Mouse (Mus musculus) naive thymus-derived CD4-positive, alpha-beta T cell, adult 2 months (primary cell): ENCODE data around the gene Capn9.

ENCODE experiments used
- DNase-seq: peaks from one replicate; pipeline ENCODE4 v3.0.0-alpha.2; 2011; ENCODE audit warnings: low read depth

Capn9 gene

DNA sequence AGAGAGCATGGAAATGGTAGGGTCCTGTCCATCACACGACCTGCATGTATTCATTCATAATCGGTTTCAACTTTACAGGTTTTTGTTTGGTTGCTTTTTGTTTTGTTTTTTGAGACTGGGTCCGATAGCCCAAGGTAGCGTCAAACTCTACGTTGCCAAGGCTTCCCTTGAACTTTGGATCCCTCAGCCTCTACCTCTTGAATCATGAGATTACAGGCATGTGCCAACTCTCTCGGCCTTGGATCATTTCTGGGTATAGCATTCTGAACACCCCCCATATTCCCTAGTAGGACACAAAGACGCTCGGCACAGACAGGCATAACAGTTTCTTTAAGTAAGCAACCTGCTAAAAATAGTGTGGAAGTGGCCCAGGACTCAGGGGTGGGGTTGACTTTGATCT lies 65.7 kb downstream of the Capn9 start:
- DNase-seq: no peak

DNA sequence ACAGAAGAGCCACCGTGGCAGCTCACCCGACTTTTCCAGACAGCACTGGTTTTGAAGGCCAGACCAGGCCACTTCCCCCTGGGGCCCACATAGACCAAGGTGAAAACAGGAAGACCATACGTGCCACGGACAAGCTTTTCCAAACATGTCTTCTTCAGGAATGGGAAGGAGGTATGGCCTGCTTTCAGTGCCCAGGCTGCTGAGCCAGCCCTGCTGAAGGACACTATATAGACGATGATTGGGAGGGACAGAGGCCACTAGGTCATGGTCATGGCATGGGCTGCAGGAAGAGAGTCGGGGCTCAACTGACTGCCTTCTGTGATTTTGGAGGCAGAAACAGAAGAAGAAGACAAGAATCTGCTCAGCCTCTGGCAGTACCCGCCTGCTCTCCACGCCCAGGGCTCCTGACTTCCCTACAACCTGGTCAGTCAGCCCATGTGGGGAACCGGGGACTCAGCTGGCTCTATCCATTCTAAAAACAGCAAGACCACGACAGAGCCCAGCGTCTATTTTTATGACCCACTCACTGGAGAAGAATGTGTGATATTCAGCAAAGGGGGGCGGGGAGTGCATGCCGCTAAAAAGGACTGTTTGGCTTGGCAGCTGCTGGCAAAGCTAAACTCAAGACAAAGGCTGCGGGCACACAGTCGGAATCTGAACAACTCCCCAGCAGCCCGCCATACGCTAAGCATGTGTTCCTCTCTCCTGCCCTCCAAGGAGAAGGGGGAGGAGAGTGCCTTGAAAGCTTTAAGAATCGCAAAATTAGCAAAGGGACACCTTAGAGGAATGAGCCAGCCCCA lies 67.8 kb downstream of the Capn9 start:
- DNase-seq: no peak

DNA sequence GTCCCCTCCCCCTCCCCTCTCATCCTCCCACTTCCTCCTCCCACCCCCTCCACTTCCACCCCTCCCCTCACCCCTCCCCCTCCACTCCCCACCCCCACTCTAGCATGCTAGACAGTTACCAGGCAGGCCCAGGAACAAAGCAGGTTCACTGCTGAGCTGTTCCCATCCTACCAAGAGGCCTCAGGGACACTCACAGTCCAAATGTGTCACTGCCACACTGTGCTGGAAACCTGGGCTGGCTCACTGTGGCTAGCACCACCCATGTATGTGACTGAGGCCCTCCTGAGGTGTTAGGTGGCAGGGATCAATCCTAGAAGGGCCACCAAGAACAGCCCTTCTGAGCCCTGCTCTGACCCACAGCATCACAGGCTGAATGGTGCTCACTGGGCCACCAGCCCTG lies 72.4 kb downstream of the Capn9 start:
- DNase-seq: no peak

DNA sequence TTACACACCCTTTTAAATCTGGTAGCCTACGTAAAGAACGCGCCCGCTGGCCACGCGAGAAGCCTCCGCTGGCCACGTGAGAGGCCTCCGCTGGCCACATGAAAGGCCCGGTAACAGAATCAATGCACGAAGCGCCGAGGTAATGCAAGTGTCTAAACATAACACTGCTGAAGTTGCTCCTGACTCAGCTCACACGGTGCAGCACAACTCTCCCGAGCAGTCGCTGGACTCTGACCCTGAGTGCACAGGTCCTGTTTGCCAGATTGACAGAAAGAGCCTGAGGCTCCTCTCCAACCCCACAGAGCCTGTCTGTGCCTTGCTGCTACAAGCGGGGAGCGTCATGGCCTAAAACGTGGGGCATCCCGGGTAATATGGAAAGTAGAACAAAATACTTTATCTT lies 75.9 kb downstream of the Capn9 start:
- no peak for DNase-seq

DNA sequence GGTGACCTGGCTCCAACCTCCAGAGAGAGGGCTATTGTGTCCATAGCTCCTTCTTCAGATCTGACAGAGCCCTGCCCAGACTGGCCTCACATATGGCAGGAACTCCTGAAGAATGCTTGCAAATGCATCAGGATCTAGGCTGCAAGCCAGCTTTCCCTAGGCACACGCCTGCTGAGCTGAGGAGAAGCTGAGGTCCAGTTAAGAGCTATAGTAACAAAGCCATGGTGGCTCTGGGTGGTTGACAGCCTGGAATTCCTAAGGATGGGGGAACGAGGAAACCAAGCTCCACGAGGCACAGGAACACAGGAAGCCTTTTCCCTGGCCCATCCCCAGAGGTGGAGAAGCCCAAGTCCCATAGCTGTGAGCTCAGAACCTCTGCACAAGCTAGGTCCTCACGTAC lies 76.6 kb downstream of the Capn9 start:
- no peak for DNase-seq

DNA sequence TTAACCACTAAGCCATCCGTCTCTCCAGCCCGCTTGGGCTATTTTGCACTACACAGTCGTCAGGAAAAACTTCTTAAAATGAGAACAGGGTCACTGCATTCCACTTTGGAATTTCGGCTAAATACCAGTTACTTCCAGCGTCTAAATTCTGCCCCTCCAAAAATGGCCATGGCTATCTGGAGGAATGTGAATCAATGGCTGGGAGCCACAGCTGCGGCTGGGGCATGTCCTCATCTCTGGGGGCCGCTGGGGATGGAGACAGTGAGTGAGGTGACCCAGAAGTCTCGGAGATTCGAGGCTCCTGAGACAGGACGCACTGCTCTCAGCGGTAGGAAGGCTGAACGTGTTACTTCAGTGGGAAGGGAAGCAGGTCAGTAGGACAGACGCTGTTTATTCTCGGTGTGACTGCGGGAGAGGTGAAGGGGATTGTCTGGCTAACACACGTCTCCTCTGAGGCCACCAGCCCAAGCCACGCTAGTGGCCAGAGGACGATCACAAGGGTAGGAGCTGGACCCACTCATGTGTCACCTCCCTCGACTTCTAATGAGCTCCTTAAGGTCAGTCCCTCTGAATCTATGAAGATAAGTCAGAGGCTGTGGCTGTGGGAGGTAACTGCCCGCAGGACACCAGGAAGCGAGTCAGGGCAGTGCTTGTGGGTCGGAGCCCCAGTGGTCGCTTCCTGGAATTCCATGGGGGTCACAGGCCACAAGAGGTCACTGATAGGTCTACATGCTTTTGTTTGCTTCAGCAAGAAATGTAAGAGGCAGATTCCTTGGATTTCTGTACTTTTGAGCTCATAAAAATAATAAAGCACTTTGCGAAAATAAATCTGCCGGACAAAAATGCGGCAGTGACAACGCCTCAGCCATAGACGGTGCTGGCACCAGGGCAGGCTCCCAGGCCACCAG lies 77.9 kb downstream of the Capn9 start:
- DNase-seq: no peak

DNA sequence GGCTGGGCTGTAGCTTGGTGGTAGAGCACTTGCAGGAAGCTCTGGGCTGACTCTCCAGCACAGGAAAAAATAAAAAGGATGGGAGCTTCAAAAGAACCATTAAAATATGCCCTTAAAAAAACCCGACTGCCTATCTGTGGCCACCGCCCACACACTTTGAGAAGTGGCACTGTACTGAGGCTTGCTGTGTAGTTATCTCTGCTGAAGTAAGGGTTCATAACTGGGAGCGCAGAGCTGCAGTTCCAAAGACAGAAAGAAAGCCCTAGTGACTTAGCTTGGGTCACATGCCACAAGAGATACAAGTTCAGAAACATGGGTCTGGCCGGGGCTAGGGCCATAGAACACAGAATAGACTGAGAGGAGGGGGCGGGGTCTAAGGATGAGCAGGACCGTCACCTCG lies 82.0 kb downstream of the Capn9 start:
- DNase-seq: no peak

DNA sequence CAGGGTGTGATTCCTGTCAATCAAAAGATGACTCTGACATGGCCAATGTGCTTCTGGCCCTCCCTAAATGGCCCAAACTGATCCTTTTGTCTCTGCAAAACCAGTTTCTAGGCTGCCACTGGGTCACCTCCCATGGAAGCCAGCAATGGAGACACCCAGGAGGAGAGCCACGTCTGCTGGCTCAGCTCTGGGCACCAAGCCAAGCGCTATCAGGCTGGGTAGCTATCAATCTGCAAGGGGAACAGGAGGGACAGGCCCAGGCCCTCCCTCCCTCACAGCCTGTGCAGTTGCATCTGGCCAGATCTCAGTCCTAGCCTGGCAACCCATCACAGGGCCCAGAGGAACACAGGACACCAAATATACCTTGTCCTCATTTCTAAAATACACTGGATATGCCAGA lies 82.5 kb downstream of the Capn9 start:
- no peak for DNase-seq

DNA sequence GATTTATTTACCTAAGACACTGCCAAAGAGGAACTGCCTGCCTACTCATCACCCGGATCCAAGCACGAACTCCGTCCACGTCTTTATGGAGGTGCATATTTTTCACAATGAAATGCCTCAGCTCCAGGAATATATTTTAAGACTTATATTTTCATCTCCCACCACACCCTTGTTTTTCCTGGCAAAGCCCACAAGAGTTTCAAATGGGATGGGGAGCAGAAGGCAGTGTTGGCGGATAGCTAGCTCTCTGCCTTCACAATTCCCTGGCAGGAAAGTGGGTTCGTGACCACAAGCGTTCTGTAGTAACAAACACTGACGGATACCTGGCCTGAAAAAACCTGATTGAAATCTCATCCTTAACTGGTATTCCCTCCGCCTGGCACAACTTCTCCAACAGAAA lies 85.9 kb downstream of the Capn9 start:
- DNase-seq: no peak

DNA sequence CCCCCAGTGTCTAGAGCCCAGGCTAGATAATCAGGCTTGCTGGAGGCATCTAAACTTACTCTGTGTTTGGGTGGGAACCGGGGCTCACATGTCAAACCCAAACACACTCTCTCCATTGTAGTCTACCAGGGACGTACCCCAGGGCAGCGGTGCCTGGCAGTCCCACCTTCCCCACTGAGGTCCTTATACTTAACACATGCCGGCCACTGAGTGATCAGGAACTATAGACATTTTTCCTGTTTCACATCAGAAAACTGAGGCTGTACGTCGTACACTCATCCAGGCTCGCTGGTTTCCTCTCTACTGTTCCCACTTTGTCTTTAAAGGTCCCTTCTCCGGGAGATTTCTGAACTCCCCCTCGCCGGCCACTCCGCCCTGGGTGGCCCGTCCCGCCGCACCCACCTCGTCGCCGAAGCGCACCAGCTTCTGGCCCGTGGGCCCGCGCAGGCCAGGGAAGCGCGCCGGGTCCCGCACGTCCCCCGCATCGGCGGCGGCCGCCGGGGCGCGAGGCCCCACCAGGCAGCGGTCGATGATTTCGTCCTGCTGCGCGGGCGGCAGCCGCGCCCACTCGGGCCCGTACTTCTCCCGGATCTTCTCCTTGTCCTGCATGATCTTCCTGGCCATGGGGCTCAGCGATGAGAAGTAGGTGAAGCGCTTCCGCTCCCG lies 86.7 kb downstream of the Capn9 start:
- peak; percentile 40 for DNase-seq

DNA sequence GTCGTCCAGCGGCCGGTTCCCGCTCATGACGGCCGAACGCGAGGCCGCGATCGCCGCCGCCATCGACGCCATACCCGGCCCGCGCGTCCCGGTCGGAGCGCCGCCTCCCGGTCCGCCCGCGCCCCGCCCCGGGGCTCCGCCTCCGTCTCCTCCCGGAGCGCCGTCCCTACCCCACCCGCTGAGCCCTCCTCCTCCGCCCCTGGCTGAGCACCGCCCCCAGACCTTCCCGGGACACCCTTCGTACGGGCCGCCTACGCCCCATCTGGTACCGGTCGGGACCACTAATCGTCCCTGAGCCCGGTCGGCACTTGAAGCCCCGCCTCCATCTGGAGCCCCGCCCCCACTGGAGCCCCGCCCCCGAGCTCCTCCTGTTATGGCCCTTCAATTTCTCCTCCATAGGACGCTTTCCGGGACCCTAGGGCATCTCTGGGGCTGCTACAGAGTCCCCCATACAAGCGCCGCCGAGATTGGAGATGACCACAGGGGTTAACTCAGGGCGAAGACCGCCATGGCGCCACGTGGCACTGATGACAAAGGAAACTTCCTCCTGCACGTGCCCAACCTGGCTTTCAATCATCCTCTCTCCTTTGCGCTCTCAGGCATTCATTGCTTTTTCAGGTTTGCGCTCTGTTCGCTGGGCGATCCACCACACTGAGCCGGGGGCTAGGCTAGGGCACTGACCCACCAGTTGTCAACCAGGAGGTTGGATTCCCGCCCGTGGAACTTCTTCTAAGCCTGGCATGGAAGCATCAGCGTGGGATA lies 87.4 kb downstream of the Capn9 start, which contains the start of gene 2310022B05Rik:
2310022B05Rik (minus strand) TSS at position 258 of the 762 bp plus-strand sequence.
- peak; percentile 86 for DNase-seq

DNA sequence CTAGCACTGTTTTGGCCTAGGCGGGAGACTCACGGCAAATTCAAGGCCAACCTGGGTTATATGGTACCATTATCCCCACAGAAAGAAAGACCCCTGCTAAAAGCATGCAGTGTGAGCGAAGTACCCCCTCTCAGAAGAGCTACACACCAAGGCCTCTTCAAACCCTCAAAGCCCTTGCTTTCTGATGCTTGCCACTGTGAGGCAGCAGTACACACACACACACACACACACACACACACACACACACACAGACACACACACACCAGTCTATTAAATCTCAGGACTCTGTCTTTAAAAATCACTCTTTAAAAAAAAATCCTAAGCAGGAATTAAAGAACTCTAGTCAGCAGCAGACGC lies 87.9 kb downstream of the Capn9 start:
- DNase-seq: no peak

DNA sequence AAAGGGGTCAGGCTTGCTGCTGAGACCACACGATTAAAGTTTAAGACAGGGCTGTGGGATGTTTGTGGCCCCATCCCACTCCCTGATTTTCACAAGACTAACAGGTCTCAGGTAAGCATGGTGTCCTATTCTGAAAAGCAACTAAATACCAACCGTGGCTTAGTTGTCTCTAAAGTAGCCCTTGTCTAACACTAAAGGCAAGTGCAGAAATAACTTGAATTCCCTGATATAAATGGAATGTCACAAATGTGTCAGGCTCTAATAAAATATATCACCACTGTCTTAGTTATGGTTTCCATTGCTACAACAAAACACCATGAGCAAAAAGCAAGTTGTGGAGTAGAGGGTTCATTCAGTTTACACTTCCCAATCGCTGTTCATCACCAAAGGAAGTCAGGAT lies 88.5 kb downstream of the Capn9 start:
- no peak for DNase-seq
